Mouse (Mus musculus) T-cell, adult 66 days (primary cell): ENCODE data around the gene Hemk1. TPM values are rescaled to one million over a fixed set of nuclear protein-coding genes. Genes with fewer than 3 reads are reported as not detected.

Experiments used
- total RNA-seq, 2 experiments: library from RNA; stranded (reverse); gene quantifications; 3 replicates in 1 of 2; 4 replicates in 1 of 2; pipeline ENCODE4 v1.2.4; 2023

The Hemk1 gene
- total RNA-seq: 1 to 10 TPM; 7.9 to 8.4 TPM

DNA sequence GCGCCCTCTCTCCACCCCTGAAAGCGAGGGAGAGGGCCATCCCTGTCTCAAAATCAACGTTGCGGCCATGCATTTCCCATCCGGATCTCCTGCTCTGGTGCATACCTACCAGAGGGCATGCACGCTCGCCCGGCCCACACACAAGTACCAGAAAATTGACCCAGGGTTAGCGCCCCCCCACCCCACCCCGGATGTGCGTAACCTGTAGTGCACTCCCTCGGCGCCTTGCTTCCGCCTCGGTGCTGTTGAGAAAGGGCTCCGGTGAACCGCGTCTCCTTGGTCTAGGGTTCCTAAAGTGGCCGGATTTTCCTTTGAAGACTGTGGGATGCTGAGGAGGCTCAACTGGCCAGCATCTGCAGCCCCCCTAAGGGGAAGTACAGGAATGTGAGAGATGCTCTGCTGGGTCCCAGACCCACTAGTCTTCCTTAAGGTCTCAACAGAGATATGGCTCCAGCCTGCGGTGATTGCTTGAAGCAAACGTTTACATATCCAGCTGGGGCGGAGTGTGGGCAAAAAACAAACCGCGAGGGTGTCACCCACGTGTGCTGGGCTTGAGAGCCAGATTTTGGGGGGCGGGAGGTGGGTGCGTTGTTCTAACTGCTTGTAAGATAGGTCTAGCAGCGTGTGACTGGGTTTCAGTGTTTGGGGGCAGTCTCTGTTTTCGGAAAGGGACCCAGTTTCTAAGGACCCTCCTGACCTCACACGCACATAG, at the start of gene Hemk1:
Gene Hemk1 (minus strand): TSS at position 179 of the 712 bp plus-strand sequence.

DNA sequence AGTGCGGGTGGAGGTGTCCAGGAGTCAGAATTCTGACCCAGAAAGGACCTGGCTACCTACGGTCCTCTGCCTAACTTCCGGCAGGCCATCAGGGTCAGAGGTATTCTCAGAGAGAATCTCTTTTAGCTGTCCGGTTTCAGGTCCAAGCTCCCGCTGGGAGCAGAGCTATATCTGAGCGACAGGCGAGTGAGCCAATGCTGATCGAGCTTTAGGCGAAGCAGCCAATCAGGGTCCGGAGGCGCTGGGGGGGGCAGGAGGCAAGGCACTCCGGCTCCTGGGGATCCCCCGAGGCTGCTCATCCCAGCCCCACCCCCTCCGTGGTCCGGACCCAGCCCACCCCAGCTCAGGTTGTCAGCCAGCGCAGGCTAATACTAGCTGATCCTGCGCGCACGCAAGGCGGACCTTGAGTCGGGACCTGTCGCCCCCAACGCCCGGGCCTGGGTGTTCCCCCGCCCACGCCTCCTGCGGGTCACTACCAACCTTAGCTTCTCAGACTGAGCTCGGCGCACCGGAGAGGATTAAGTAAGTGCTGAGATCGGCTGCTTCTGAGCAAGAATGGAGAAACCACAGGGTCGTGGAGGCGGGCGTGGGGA, 2.2 kb upstream of the Hemk1 start, which contains the start of gene 6430571L13Rik:
Gene 6430571L13Rik (plus strand): TSS at position 336 of the 593 bp plus-strand sequence.

DNA sequence AAGGTAGTCTGAATTCAATTTTAAA, 42.3 kb downstream of the Hemk1 start, which contains the start of gene Cish:
Gene Cish (plus strand): TSS at position 11 of the 25 bp plus-strand sequence.

DNA sequence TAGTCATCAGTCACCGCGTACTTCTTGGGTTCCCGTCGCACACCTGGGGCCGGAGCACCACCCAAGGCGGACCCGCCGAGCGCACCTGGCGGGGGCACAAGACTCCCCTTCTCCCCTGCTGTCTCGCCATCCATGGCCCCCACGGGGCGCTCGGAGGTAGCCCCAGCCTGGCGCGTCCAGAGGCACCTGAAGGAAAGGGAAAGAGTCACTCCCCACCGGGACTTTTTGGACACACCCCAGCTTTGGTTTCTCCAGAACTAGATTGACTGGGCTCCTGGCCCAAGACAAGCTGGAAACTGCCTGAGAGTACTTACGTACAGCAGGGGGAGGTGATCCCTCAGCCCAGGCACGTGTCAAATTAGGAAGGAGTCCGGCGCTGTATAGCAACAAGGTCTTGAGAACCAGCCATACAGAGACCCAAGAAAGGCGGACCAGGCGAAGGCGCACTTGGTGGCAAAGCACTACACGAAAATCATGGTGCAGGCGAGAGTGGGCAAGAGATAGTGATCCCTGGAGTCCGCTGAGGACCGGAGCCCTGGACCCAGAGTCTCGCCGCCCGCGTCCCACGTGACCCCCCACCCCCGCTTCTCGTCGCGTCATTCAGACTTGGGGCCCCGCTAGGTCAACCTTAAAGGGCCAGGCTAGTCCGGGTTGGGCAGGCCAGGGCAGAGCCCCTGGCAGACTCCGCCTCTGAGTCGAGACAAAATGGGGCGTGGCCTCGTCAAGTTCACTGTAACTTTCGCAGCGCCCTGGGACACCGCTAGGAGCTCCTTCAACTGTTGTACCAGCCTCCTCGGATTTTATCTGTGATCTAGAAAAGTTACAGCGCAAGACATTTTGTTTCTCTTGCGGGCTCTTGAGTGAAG, 48.7 kb downstream of the Hemk1 start, which contains the start of gene Mapkapk3:
Gene Mapkapk3 (minus strand): TSS at position 667 of the 866 bp plus-strand sequence.

Other genes with a start within 250 kb of the Hemk1 start
- gene Dock3, start 106.4 kb downstream of the Hemk1 start, total RNA-seq: not detected
- 10 to 100 TPM; 43.9 to 52.1 TPM for gene Mapkapk3, start 48.5 kb downstream of the Hemk1 start, total RNA-seq
- gene Cish, start 42.3 kb downstream of the Hemk1 start, total RNA-seq: 10 to 100 TPM; 28.0 to 28.6 TPM
- under 1 TPM in 1 of 2 experiments, not detected in 1; 0.50 TPM for gene 6430571L13Rik, start 2.3 kb upstream of the Hemk1 start, total RNA-seq
- 1 to 10 TPM; 2.1 to 2.9 TPM for gene Cacna2d2, start 61.3 kb upstream of the Hemk1 start, total RNA-seq
- gene Tmem115, start 195.6 kb upstream of the Hemk1 start, total RNA-seq: 10 to 100 TPM; 33.5 to 34.2 TPM
- 10 to 100 TPM; 16.0 to 20.4 TPM for gene Cyb561d2, start 203.8 kb upstream of the Hemk1 start, total RNA-seq
- 10 to 100 TPM; 27.7 to 32.8 TPM for gene Nprl2, start 203.9 kb upstream of the Hemk1 start, total RNA-seq
- gene Zmynd10, start 208.9 kb upstream of the Hemk1 start, total RNA-seq: 1 to 10 TPM in 1 of 2 experiments, under 1 TPM in 1; 0.68 to 3.0 TPM
- 10 to 100 TPM; 82.6 to 85.1 TPM for gene Rassf1, start 213.2 kb upstream of the Hemk1 start, total RNA-seq
- gene Tusc2, start 224.9 kb upstream of the Hemk1 start, total RNA-seq: 10 to 100 TPM; 22.7 to 28.4 TPM
- gene Hyal2, start 229.6 kb upstream of the Hemk1 start, total RNA-seq: 1 to 10 TPM; 3.9 to 4.3 TPM
- gene Hyal1, start 238.6 kb upstream of the Hemk1 start, total RNA-seq: 1 to 10 TPM; 1.9 to 2.2 TPM
- 10 to 100 TPM in 1 of 2 experiments, 1 to 10 TPM in 1; 9.4 to 14.8 TPM for gene Naa80, start 240.5 kb upstream of the Hemk1 start, total RNA-seq
- 1 to 10 TPM; 1.5 to 3.7 TPM for gene Hyal3, start 242.5 kb upstream of the Hemk1 start, total RNA-seq
- 10 to 100 TPM; 24.5 to 35.8 TPM for gene Ifrd2, start 249.3 kb upstream of the Hemk1 start, total RNA-seq